Mouse (Mus musculus) kidney, embryonic 14.5 days (tissue): ENCODE measurements around the gene Igsf21. TPM values are rescaled to one million over a fixed set of nuclear protein-coding genes. Genes with fewer than 3 reads are reported as not detected.

Experiments
- ATAC-seq: fragments of 200-750 bp; cut with Nextera tagmentation; 2 replicates; pipeline ENCODE4 v1.8.0; 2017; ENCODE audit warnings: moderate number of reproducible peaks, mild to moderate bottlenecking, moderate TSS enrichment, moderate library complexity; ENCODE audit not compliant: low FRiP score, low TSS enrichment
- H3K27ac ChIP-seq: fragments of 300-500 bp; sonication (generic); 2 replicates; pipeline ENCODE4 v1.5.1; 2014; ENCODE audit warnings: low read depth, mild to moderate bottlenecking, low read length, moderate library complexity, mixed read lengths
- H3K27me3 ChIP-seq: fragments of 300-500 bp; sonication (generic); 2 replicates; pipeline ENCODE4 v1.6.1; 2014; ENCODE audit warnings: mild to moderate bottlenecking, low read length; ENCODE audit not compliant: control insufficient read depth, insufficient read depth
- H3K36me3 ChIP-seq: fragments of 300-500 bp; sonication (generic); 2 replicates; pipeline ENCODE4 v1.6.1; 2014; ENCODE audit warnings: low read length, mixed read lengths; ENCODE audit not compliant: control insufficient read depth, insufficient read depth
- H3K4me1 ChIP-seq: fragments of 300-500 bp; sonication (generic); 2 replicates; pipeline ENCODE4 v1.6.1; 2014; ENCODE audit warnings: low read length, mixed read lengths; ENCODE audit not compliant: control insufficient read depth, insufficient read depth
- H3K4me2 ChIP-seq: fragments of 300-500 bp; sonication (generic); replicated peaks from 2 replicates; pipeline ENCODE4 v1.6.1; 2014; ENCODE audit warnings: low read depth, mild to moderate bottlenecking, low read length
- H3K4me3 ChIP-seq: fragments of 300-500 bp; sonication (generic); 2 replicates; pipeline ENCODE4 v1.5.1; 2014; ENCODE audit warnings: mild to moderate bottlenecking, low read length
- H3K9ac ChIP-seq: fragments of 300-500 bp; sonication (generic); 2 replicates; pipeline ENCODE4 v1.6.1; 2014; ENCODE audit warnings: low read depth, mild to moderate bottlenecking, low read length, moderate library complexity
- H3K9me3 ChIP-seq: fragments of 300-500 bp; sonication (generic); 2 replicates; pipeline ENCODE4 v1.6.1; 2016; ENCODE audit warnings: low read length; ENCODE audit not compliant: control insufficient read depth
- WGBS: fragments of 180-500 bp; shearing (Covaris S2); extraction: QIAGEN DNeasy Blood & Tissue Kit; methylation state at CpG from one replicate; pipeline ENCODE4 v1.1.7; 2014; 5-methylcytosine and 5-hydroxymethylcytosine counted together
- polyA plus RNA-seq: library from polyadenylated mRNA; unstranded; fragments of >200 nt; fragmentation: Nextera tagmentation; extraction: Ambion mirVana; gene quantifications from 2 replicates; pipeline ENCODE4 v1.2.1, GENCODE M21; 2014

Gene Igsf21
- polyA plus RNA-seq, 1 experiment from 2014 or later, result 0.91 TPM

GRCm38 (mm10) chr4:140023833-140024232, 222.8 kb downstream of the Igsf21 start:
- H3K27ac ChIP-seq, result no peak overlapping the region
- whole genome bisulfite sequencing, result 45% methylated on average over 6 of the region's 6 CpGs
- H3K4me1 ChIP-seq, result no peaks in the 10 kb centered on the region
- H3K9me3 ChIP-seq, result 0 out of 2 replicates have a peak, but pooled peaks cover 2% of the 10 kb centered on the region
- H3K27me3 ChIP-seq, result 0 out of 2 replicates have a peak, but pooled peaks cover 3% of the 10 kb centered on the region
- ATAC-seq, result peak; percentile 64; the same call in 1 of the 2 replicates
- H3K36me3 ChIP-seq, result no peaks in the 10 kb centered on the region
- H3K4me2 ChIP-seq, result no peak overlapping the region
- no peak overlapping the region for H3K4me3 ChIP-seq
- H3K9ac ChIP-seq, result no peak overlapping the region

GRCm38 (mm10) chr4:140015916-140016315, 230.7 kb downstream of the Igsf21 start:
- Histone ChIP-seq H3K4me1 (no peaks in the 10 kb centered on the region), H3K9me3 (no peaks in the 10 kb centered on the region), H3K9ac (no peak overlapping the region), H3K27ac (no peak overlapping the region), H3K4me2 (no peak overlapping the region), H3K27me3 (no peaks in the 10 kb centered on the region), H3K4me3 (no peak overlapping the region), H3K36me3 (no peaks in the 10 kb centered on the region)
- WGBS, result 26% methylated on average over 7 of the region's 7 CpGs
- ATAC-seq, result no peak

GRCm38 (mm10) chr4:140010728-140011470, 235.7 kb downstream of the Igsf21 start:
- Histone ChIP-seq H3K4me1 (no peaks in the 10 kb centered on the region), H3K9me3 (no peaks in the 10 kb centered on the region), H3K36me3 (no peaks in the 10 kb centered on the region), H3K4me3 (no peak overlapping the region), H3K27ac (no peak overlapping the region), H3K27me3 (no peaks in the 10 kb centered on the region), H3K9ac (no peak overlapping the region), H3K4me2 (no peak overlapping the region)
- no peak for ATAC-seq
- WGBS, result 68% methylated on average over 11 of the region's 11 CpGs

GRCm38 (mm10) chr4:140004932-140005331, 241.7 kb downstream of the Igsf21 start:
- no peak overlapping the region for H3K9ac ChIP-seq
- 15% methylated on average over 5 of the region's 5 CpGs for WGBS
- peak overlapping the region; percentile 36 for H3K4me2 ChIP-seq
- H3K36me3 ChIP-seq, result no peaks in the 10 kb centered on the region
- H3K4me1 ChIP-seq, result no peaks in the 10 kb centered on the region
- peaks cover 22% of the 10 kb centered on the region; the same call in 1 of the 2 replicates for H3K27me3 ChIP-seq
- no peak overlapping the region for H3K27ac ChIP-seq
- peak; percentile 56; the same call in 1 of the 2 replicates for ATAC-seq
- H3K9me3 ChIP-seq, result no peaks in the 10 kb centered on the region
- H3K4me3 ChIP-seq, result no peak overlapping the region; the same call in 1 of the 2 replicates

GRCm38 (mm10) chr4:140004170-140004569, 242.4 kb downstream of the Igsf21 start:
- Histone ChIP-seq H3K27me3 (peaks cover 22% of the 10 kb centered on the region; the same call in 1 of the 2 replicates), H3K9me3 (no peaks in the 10 kb centered on the region), H3K27ac (no peak overlapping the region), H3K4me1 (no peaks in the 10 kb centered on the region), H3K4me3 (peak overlapping the region; percentile 11; the same call in 1 of the 2 replicates), H3K36me3 (no peaks in the 10 kb centered on the region), H3K9ac (no peak overlapping the region), H3K4me2 (peak overlapping the region; percentile 36)
- peak; percentile 76 for ATAC-seq
- 10% methylated on average over 12 of the region's 12 CpGs for WGBS

- Histone ChIP-seq H3K27ac (no peak overlapping the region), H3K9me3 (no peaks in the 10 kb centered on the region), H3K9ac (no peak overlapping the region), H3K4me3 (no peak overlapping the region), H3K4me1 (no peaks in the 10 kb centered on the region), H3K36me3 (no peaks in the 10 kb centered on the region), H3K4me2 (no peak overlapping the region), H3K27me3 (peaks cover 22% of the 10 kb centered on the region; the same call in 1 of the 2 replicates)
- no peak for ATAC-seq
- WGBS, result 10% methylated on average over 12 of the region's 12 CpGs
Measured at GRCm38 (mm10) chr4:140002069-140002468, 244.5 kb downstream of the Igsf21 start.

GRCm38 (mm10) chr4:140000911-140001310, 245.7 kb downstream of the Igsf21 start:
- Histone ChIP-seq H3K9me3 (no peaks in the 10 kb centered on the region), H3K4me2 (no peak overlapping the region), H3K4me1 (no peaks in the 10 kb centered on the region), H3K4me3 (no peak overlapping the region), H3K9ac (no peak overlapping the region), H3K36me3 (no peaks in the 10 kb centered on the region), H3K27me3 (peaks cover 22% of the 10 kb centered on the region; the same call in 1 of the 2 replicates), H3K27ac (no peak overlapping the region)
- ATAC-seq, result no peak
- WGBS, result 74% methylated on average over 5 of the region's 5 CpGs

- Histone ChIP-seq H3K27me3 (peaks cover 15% of the 10 kb centered on the region; the same call in 1 of the 2 replicates), H3K27ac (no peak overlapping the region), H3K4me1 (no peaks in the 10 kb centered on the region), H3K36me3 (no peaks in the 10 kb centered on the region), H3K9ac (no peak overlapping the region), H3K4me2 (no peak overlapping the region), H3K4me3 (no peak overlapping the region), H3K9me3 (no peaks in the 10 kb centered on the region)
- ATAC-seq, result no peak
- WGBS, result 42% methylated on average over 7 of the region's 7 CpGs
Measured at GRCm38 (mm10) chr4:139999033-139999432, 247.6 kb downstream of the Igsf21 start.

GRCm38 (mm10) chr4:139995659-139996058, 250.9 kb downstream of the Igsf21 start:
- Histone ChIP-seq H3K27ac (no peak overlapping the region), H3K9ac (no peak overlapping the region), H3K27me3 (no peaks in the 10 kb centered on the region; the same call in 1 of the 2 replicates), H3K9me3 (no peaks in the 10 kb centered on the region), H3K36me3 (no peaks in the 10 kb centered on the region), H3K4me3 (no peak overlapping the region), H3K4me2 (no peak overlapping the region), H3K4me1 (no peaks in the 10 kb centered on the region)
- ATAC-seq, result no peak
- WGBS, result 58% methylated on average over 8 of the region's 8 CpGs
